Mouse (Mus musculus) olfactory bulb, adult 2 months (tissue): ENCODE results near the gene Tcte1.

Experiments used
- CTCF ChIP-seq: fragments of 200-500 bp; IDR thresholded peaks from 2 replicates; pipeline ENCODE4 v1.5.1; 2012; ENCODE audit warnings: low read depth, mild to moderate bottlenecking, low read length, moderate library complexity; ENCODE audit not compliant: insufficient read depth
- POLR2A ChIP-seq: fragments of 200-500 bp; IDR thresholded peaks from 2 replicates; pipeline ENCODE4 v1.6.1; 2012; ENCODE audit warnings: mild to moderate bottlenecking, low read depth, low read length, moderate library complexity; ENCODE audit not compliant: insufficient read depth

DNA sequence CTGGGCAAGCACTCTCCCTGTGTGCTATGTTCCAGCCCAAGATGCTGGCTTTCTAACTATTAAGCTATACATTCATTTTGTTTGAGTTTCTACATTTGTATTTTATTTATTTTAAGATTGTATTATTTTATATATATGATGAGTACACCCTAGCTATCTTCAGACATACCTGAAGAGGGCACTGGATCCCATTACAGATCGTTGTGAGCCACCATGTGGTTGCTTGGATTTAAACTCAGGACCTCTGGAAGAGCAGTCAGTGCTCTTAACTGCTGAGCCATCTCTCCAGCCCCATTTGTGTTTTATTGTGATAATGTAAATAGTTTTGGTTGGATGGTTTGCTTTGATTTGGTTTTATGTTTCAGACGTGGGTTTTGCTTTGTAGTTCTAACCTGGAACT lies 23.7 kb upstream of the Tcte1 start:
- TF ChIP-seq CTCF, result no peak
- TF ChIP-seq POLR2A, result no peak
